Mouse (Mus musculus) adrenal gland, postnatal 10 days (tissue): Measurements from ENCODE around the gene Pbx4. TPM values are rescaled to one million over a fixed set of nuclear protein-coding genes. Genes with fewer than 3 reads are reported as not detected.
A peak's percentile ranks its signal among the peaks of the same experiment; 100 is the strongest.

Experiments used
- DNase-seq: peaks from one replicate; pipeline ENCODE4 v3.0.0; 2021; ENCODE audit warnings: mixed read lengths
- long read RNA-seq, 2 experiments: library from polyadenylated mRNA; stranded (forward); transcript quantifications; one replicate each; pipeline ENCODE4 v2.0.0; 2021
- total RNA-seq, 2 experiments: library from RNA; stranded (reverse); gene quantifications; 2 replicates each; pipeline ENCODE4 v1.2.3; 2021

Pbx4 gene
- total RNA-seq = 1 to 10 TPM; 1.2 to 1.7 TPM
- long read RNA-seq, experiment 1, partial matches to known transcripts = 0 of 2 reads
- long read RNA-seq, experiment 1, other reads (novel, unspliced or antisense) = 1 of 2 reads
- long read RNA-seq, experiment 2 = 0 reads

DNA sequence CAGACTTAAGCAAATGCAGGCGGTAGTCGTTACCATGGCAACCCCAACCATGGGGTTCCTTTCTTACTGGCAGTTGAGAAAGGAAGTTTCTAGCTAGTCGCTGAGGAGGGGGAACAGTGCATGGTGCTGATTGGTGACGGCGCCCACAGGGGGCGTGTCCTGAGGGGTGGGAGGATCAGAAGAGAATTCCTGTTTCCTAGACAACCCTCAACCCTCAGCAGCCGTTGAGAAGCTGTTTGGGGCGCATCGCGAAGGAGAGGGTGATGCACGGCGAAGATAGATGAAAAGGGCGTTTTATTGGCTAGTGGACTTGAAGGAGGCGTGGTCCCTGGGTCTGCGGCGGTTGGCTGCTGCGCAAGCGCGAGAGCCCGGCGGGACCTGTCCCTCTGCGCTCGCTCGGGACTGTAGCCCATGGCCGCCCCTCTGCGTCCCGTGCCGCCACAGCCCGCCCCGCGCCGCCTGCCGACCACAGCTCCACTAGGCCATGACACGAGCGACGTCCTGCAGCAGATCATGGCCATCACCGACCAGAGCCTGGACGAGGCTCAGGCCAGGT is at the start of gene Pbx4:
Gene Pbx4 (plus strand): TSS at position 194 of the 556 bp plus-strand sequence.
- DNase-seq = peak; percentile 79

DNA sequence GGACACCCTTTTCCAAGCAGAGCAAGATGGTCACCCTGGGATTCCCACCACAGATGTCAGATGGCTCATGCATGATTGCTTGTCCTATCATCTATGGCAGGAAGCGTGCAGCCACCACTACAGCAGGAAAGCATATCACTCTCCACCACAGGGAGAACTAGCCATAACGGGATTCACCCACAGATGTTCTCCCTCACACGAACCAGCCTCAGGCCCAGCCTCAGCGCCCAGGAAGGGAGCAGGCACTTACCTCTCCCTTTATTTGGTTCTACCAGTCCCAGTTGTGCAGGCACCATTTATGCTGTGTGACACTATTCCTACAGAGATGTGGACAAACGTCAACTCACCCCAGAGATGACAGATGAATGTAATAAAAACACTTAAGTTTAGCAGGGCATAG is 43.2 kb upstream of the Pbx4 start:
- DNase-seq = no peak

DNA sequence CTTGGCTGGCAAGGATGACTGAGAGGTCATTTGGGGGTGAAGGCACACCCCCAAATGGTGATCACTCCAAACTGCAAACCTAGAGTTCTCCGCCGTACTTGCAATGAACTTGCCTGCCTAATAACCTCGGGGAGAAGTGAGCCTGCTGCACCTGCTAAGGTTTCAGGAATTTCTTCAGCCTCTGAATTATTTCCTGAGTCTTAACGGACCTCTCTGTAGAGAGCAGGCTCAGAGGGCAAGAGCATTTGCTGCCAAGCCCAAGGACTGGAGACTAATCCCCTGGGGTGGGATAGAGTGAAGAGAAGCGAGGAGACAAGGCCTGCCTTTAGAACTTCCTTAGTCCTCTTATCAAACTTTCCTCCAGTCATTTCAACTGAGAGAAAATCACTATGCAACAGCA is 42.6 kb upstream of the Pbx4 start:
- DNase-seq = no peak

DNA sequence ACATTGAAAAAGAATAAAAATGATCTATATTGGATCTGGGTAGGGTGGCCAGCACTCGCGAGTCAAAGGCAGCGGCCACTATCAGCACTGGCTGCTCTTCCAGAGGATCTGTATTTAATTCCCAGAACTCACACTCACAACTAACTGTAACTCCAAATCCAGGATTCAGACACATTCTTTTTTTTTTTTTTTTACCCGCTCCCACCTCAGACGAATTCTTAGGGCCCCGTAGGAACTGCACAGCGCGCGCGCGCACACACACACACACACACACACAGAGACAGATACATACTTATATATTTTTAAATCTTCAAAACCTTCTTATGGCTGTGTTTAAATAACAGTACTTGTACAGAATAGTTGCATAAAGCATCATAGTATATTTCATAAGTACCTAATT is 41.9 kb upstream of the Pbx4 start:
- DNase-seq = no peak

DNA sequence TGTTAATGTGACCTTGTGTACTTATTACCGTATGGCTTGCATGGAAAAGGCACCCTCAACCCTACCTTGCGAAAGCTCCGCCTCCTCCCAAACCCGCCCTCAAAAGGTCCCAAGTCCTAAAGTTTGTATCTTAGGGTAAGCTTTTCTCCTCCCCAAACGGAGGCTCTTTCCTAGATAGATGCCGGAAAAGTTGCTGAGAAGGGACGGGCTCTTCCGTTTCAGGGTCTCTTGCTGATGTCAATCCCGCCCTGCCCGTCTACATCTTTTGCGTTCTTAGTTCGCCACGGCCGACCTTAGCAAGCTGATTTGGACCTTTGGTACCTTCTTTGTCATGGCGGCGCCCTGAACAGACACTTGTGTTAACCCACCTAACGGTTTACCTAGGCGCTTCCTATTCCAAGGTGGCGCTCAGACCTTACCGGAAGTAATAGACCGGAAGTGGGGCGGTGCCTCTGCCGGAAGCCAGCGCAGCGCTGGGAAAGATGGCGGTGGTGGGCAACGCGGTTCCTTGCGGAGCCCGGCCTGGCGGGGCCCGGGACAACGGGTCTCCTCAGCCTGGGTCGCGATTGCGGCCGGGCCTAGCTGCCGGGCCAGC is 41.4 kb upstream of the Pbx4 start, which contains the start of the genes Atp13a1 and Zfp866:
Gene Atp13a1 (plus strand): TSS at position 391 of the 595 bp plus-strand sequence.
Gene Zfp866 (minus strand): TSS at position 406 of the 595 bp plus-strand sequence.
- DNase-seq = peak; percentile 93

DNA sequence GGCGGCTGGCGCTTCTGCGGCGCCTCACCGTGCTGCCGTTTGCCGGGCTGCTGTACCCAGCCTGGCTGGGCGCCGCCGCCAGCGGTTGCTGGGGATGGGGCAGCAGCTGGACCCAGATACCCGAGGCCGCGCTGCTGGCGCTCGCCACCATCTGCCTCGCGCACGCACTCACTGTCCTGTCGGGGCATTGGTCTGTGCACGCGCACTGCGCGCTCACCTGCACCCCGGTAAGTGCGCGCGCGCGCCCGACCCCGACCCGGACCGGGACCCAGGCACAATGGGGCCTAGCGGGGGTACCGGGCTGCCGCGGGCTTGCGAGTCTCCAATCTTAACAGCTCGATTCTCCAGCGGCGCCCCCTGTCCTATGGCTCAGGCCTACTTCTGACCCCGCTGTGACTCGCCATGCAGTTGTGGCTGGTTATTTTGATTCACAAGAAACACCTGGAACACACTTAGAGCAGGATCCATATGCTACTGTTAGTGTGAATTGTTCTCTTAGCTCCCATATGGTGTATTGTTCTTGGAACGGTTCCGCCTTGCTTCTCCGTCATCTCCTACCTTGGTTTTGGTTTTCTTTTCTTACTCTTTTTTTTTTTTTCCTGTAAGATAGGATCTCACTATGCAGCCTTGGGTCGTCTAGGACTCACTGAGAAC is 40.7 kb upstream of the Pbx4 start:
- DNase-seq = peak; percentile 58

DNA sequence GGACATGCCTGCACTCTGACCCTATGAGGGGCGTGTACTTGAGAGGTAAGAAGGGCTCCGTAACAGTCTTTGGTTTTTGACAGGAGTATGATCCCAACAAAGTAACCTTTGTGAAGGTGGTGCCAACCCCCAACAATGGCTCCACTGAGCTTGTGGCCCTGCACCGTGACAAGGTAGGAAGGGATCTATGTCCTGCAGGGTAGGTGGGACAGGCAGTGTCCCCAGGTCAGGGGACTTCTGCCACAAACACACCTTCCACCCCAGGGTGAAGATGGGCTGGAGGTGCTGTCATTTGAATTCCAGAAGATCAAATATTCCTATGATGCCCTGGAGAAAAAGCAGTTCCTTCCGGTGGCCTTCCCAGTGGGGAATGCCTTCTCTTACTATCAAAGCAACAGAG is 38.6 kb upstream of the Pbx4 start:
- no peak for DNase-seq

DNA sequence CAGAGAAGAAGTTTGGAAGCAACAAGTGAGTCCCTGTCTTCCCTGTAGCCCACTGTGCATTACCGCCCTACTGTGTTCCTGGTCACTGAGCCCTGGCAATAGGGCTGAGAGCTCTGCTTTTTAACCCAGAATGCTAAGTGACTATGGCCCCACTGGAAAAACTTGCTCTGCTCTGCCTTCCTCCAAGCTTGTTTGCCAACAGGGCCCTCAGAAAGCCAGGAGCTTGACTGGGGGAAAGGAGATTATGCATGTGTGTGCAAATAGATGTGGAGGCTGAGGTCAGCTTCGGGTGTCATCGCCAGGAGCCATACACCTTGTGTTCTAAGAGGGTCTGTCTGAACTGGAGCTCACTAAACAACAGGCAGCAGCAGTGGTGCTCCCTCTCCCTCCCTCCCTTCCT is 38.2 kb upstream of the Pbx4 start:
- DNase-seq = no peak

DNA sequence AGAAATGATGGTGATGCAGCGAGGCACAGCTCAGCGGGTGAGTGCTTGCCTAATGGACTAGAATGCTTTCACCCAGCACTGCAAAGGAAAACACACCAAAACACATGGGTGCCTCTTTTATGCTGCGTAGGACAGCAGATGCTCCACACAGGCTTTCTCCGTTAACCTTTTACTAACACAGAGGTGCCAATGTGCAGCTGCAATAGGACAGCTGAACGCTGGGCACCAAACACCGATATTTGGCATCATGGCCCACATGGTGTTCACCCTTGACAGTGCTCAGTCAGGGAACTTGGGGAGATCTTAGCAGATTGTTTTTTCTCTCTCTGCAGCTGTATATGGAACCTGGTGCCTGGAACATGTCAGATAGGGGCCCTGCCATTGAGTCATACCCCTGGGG is 37.4 kb upstream of the Pbx4 start:
- DNase-seq = no peak

DNA sequence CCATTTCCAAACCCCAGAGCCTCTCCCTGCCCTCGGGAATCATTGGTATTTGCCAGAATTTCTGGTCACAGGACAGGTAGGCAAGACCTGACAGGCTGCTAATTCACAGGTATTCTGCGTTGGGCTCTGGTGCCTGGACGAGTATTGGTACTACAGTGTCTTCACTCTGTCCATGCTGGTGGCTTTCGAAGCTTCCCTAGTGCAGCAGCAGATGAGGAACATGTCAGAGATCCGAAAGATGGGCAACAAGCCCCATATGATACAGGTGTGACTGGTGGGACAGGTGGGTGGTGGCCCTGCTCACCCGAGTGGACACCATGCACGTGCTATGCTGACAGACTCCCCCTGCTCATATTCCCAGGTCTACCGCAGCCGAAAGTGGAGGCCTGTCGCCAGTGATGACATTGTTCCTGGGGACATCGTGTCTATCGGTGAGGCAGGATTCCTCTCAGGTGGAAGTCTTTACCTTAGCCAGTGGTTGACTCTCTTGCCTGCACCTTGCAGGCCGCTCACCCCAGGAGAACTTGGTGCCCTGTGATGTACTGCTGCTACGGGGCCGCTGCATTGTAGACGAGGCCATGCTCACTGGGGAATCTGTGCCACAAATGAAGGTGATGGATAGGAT is 35.5 kb upstream of the Pbx4 start:
- DNase-seq = no peak

DNA sequence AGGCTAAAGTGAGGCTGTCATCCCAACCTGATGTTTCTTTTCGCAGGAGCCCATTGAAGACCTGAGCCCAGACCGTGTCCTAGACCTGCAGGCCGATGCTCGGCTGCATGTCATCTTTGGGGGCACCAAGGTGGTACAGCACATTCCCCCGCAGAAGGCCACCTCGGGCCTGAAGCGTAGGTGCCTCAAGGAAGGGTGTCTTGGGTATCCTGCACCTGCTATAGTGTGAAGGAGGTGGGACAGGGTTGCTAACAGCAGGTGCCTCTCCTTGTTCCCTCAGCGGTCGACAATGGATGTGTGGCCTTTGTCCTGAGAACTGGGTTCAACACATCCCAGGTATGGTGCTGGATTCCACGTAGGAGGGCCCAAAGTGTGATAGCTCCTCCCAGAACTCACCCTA is 34.6 kb upstream of the Pbx4 start:
- DNase-seq = no peak

DNA sequence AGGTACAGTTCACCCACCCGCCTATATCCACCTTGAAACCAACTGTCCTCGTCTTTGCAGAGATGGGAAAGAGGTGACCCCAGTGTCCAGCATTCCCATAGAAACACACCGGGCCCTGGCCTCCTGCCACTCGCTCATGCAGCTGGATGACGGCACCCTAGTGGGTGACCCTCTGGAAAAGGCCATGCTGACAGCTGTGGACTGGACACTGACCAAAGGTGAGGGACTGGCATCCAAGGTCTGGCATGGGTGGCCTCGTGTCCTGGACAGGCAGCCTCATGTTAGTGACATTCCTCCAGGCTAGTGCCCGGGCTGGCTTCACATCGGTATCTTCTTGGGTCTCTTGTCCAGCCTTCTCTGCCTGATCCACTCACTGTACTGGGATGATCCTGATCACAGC is 33.0 kb upstream of the Pbx4 start:
- DNase-seq = no peak

DNA sequence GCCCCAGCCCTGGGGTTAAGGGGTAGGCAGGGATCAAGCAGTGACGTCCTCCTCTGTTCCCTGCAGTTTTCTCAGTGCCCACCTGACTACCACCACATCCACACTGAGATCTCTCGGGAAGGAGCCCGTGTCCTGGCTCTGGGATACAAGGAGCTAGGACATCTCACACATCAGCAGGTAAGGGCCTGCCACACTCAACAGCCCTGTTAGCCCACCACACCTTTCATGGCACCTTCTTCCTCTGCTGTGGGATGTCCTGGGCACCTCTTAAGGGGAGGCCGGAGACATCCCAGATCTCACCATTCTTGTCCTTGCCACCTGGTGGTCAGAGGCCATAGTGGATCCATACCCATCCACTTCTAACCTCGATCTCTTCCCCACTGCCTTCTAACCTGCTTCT is 32.3 kb upstream of the Pbx4 start:
- no peak for DNase-seq

DNA sequence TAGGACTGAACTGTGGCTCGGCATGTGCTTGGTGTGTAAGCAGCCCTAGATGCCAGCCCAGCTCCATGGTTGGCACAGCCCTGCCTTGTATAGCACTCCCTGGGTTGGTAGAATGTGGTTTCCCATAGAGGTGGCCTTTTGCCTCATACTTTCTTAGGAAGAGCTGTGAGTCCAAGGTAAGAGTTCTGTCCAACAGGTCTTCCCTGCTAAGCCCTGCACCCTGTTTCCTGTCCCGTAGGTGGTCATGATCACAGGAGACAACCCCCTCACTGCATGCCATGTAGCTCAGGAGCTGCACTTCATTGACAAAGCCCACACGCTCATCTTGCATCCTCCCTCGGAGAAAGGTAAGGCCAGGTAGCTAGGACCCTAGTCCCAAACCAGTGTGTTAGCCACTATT is 30.5 kb upstream of the Pbx4 start:
- no peak for DNase-seq

DNA sequence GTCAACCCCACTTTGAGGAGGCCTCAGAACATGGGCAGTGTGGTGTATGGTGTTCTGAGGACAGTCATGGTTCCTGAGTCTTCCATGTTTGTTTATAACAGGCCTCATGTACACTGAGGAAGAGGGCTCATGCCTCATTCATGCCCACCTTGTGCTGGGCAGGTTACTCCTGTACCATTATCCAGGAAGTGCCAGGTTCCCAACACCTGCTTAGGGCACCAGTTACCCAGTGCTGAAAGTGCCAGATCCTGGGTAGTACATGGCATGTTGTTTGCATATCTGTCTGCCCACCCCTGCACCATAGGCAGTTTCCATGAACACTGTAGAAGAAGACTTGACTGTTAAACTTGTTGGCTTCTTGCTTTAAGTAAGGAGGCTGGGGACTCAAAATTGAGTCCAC is 30.1 kb upstream of the Pbx4 start:
- DNase-seq = no peak

DNA sequence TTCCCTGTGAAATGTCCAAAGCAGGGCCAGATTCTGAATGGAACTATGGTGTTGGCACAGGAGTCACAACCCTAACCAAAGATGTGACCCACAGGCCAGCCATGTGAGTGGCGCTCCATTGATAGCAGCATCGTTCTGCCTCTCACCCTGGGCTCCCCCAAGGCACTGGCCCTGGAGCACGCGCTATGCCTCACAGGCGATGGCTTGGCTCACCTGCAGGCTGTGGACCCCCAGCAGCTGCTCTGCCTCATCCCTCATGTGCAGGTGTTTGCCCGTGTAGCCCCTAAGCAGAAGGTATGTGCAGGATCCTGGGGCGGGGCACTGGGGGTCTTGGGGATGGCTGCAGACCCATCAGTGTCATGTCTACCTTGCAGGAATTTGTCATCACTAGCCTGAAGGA is 28.9 kb upstream of the Pbx4 start:
- DNase-seq = no peak

DNA sequence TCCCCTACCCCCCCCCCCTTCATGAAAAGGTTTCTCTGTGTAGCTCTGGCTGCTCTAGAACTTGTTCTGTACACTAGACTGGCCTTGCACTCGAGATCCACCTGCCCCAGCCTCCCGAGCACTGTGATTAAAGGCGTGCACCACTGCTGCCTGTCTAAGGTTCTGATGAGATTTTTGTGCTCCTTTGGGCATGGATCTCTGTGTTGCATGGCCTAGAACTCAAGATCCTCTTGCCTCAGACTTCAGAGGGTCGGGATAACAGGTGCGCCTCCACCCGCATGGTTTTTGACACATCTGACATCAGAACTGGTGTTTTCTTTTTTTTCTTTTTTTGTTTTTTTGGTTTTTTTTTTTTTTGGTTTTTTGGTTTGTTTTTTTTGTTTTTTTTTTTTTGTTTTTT is 27.8 kb upstream of the Pbx4 start:
- no peak for DNase-seq

DNA sequence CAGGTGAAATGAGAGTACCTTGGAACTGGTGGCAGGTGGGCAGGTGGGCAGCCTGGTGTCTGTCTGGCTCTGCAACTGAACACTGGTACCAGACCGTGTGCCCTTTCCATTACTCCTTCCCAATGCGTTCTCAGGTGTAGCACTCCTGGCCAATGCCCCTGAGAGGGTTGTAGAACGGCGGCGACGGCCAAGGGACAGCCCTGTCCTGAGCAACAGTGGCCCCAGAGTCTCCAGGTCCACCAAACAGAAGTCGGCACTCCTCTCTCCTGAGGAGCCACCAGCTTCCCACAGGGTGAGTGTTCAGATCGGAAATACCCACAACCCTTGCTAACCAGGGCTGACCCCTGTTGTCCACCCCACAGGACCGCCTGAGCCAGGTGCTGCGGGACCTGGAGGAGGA is 27.2 kb upstream of the Pbx4 start:
- DNase-seq = no peak

DNA sequence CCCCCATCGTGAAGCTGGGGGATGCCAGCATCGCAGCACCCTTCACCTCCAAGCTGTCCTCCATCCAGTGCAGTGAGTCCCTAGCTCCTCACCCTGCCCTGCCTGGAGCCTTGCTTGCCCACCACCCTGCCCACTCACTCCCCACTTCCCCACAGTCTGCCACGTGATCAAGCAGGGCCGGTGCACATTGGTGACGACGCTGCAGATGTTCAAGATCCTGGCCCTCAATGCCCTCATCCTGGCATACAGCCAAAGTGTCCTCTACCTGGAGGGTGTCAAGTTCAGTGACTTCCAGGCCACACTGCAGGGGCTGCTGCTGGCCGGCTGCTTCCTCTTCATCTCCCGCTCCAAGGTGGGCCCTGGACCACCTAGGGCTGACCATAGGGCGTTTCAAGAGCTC is 26.8 kb upstream of the Pbx4 start:
- no peak for DNase-seq

DNA sequence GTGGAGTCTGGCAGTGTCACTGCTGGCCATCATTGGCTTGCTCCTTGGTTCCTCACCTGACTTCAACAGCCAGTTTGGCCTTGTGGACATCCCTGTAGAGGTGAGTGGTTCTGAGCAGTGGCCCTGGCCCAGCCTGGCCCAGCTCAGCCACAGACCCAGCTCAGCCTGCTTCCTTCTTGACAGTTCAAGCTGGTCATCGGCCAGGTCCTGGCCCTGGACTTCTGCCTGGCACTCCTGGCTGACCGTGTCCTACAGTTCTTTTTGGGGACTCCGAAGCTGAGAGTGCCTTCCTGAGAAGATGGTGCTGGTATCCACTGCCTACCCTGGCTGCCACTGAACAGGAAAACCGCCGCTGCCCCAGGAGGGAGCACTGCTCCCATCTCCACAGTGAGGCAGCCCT is 25.1 kb upstream of the Pbx4 start:
- no peak for DNase-seq

DNA sequence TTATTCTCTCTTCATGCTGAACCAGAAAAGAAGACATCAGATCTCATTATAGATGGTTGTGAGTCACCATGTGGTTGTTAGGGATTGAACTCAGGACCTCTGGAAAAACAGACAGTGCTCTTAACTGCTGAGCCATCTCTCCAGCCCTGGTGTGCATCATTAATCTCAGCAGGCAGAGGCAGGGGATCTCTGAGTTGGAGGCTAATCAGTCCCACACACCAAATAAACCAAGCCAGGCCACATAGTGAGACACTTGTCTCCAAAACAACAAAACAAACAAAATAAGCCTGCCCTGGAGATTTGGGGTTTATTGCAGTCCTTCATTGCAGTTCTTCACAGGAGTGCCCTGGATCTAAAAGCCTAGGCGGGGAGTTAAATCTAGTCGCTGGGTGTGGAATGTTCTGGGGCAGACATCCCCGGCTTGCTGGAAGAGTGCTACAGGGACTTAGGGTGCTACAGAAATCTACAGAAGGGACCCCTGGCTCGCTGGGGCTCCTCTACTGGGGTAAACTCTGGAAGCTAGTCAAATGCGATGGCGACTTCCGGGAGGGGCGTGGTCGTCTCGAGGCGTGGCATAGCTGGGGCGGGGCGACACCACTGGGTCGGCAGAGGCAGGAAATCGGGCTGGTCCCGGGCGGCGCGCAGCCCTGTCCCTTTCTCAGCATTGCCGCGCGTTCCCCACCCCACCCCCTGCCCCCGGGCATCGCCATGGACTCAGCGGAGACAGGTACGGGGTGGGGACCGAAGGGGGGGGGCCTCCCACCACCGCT is 24.0 kb upstream of the Pbx4 start, which contains the start of gene Gmip:
Gene Gmip (plus strand): TSS at position 586 of the 770 bp plus-strand sequence.
- DNase-seq = peak; percentile 88

DNA sequence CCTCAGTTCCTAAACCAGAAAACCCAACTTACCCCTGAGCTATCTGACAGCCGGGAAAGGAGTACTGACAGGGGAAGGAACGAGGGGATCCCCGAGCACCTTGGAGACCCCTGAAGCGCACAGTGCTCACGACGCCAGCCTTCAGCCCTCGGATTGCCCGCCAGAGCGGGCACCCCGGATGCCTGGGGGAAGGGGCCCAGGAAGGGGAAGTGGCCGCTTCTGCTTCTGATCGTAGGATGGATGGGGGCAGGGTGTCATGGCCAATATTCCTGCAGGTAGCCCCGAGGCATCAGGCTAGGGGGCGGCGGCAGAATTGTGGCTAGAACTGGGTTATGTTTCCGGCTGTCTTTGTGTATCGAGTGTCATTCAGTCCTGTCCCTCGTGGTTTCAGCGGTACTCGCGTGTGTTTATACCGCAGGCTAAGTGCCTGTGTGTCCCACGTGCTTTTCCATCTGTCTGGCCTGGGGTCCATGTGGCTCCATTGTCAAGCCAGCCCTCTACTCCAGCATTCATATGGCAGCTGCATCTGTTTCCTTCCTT is 23.4 kb upstream of the Pbx4 start:
- peak; percentile 37 for DNase-seq
